Mouse (Mus musculus) mouse embryonic stem cell (cell line): Measurements from ENCODE around the gene Olfr984.

Experiments used
- in situ Hi-C, 2 experiments: fragments of 300-500 bp; cut with MboI; formaldehyde crosslinking; loops; 1 replicate in 1 of 2; 3 replicates in 1 of 2; pipeline ENCODE4 v1.14.3; 2019 to 2020; ENCODE audit warnings: low sequenced_read_pairs in 2 of 2, low pct_unique_long_range_greater_than_20kb in 1 of 2, mixed read lengths in 1 of 2; ENCODE audit not compliant: unreplicated experiment in 1 of 2

Gene Olfr984

GRCm38 (mm10) chr9:40114106-40114505 is at the start of gene Olfr984:
Olfr984 (minus strand) TSS chr9:40114206.
- in situ Hi-C loops, result no loop called here

DNA sequence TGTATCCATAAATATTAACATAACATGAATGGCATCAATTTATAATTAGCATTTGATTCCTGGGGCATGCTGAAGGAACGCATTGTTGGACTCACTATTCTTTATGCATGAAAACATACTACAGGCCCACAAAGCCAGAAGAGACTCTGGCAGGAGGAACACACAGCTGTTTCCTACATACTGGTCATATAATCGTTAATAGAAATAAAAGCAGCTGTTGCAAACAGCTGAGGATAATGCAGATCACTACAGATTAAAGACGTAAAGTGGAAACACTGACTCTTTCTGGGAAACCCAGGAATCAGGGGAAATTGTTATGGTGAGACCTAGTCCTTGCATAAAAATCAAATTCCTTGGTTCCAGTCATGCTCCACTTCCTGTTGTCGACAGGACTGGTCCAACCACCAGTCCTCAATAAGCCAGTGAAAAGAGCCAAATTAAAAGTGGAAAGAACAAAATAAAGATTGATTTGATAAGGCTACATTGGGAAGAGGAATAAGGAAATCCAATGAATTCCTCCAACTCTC is 41.2 kb upstream of the Olfr984 start:
- in situ Hi-C loops, result no loop called here

DNA sequence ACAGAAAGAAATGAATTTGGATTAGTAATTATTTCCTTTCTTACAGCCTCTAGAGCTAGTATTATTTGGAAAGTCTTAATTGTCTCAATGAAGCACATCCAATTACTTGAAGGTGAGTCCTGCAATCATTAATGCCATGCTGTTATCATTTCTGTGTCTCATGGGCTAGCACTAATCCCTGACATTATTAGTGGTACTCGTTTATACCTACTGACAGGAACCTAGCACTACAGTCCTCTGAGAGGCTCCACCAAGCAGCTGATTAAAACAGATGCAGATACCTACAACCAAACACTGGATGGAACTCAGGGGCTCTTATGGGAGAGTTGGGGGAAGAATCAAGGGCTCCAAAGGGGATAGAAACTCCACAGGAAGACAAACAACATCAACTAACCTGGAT is 27.5 kb upstream of the Olfr984 start:
- in situ Hi-C loops, result no loop called here

DNA sequence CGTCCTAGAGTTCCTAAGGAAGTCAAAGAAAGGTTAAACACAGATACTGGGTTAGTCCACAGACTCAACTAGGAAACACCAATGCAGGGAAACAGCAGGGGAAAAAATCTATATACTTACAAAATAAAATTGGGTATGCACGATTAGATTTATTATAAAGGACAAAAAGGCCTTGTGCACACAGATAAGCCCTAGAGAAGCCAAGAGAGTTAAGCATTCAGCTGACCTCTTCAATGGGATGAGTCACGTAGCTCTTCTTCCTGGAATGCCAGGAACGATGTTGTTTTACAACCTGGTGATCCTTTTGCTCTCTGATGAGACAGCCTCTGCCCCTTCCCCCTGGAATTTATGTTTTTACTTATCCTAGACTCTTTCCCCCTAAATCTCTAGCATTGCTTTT is 25.5 kb upstream of the Olfr984 start:
- in situ Hi-C loops, result no loop called here

DNA sequence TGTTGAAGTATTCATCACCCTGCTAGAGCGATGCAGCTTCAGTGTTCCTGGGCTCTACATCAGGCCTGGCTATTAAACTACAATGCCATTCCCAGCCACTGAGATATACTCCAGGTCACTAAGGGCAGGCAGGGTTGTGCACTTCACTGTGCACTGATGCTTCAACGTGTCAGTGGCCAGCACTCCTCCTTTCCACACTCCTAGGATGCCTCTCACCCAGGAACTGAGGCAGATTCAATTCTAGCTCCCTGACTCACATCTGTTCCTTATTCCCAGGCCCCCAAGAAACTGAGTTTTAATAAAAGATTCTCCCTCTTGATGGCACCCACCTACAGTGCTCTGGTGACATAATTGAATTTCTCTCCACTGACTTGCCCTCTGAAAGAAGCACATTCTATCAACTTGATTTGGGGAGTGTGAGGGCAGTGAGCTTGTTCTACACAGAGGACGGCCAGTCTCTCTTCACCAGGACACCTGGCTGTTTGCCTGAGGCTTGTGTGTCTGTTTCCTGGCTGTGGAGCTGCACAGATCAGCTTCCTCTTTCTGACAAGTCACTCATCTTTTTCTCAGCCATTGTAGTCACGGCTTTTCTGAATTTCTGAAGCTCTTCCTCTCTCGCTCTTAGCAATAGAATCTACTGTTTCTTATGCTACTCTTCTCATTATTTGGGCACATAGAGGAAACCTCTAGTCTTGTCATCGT is 23.1 kb upstream of the Olfr984 start:
- in situ Hi-C loops, result no loop called here

GRCm38 (mm10) chr9:40130556-40130955 is 16.6 kb upstream of the Olfr984 start:
- in situ Hi-C loops, result no loop called here

DNA sequence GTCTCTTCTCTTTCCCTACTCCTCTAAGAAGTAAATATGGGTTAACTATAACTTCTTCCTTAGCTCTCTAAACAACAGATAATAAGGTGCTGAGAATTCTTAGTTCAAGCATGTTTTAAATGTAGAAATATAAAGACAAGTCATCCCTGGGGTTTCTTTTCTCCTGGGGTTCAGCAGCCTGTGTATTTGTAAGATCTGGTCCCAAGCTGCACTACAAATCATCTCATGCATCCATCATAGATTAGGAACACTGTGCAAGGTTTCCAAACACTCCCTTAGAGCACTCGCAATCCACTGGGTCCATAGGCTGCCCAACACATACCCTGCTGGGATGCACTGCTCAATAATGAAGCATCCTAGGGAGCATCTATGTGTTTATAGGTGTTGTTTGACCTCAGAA is 16.1 kb upstream of the Olfr984 start, which contains the start of gene Olfr985:
Olfr985 (minus strand) TSS at position 101 of the 400 bp plus-strand sequence.
- in situ Hi-C loops, result no loop called here

- in situ Hi-C loops, result no loop called here
These were observed 3.3 kb upstream of the Olfr984 start for GRCm38 (mm10) chr9:40117287-40117659.

DNA sequence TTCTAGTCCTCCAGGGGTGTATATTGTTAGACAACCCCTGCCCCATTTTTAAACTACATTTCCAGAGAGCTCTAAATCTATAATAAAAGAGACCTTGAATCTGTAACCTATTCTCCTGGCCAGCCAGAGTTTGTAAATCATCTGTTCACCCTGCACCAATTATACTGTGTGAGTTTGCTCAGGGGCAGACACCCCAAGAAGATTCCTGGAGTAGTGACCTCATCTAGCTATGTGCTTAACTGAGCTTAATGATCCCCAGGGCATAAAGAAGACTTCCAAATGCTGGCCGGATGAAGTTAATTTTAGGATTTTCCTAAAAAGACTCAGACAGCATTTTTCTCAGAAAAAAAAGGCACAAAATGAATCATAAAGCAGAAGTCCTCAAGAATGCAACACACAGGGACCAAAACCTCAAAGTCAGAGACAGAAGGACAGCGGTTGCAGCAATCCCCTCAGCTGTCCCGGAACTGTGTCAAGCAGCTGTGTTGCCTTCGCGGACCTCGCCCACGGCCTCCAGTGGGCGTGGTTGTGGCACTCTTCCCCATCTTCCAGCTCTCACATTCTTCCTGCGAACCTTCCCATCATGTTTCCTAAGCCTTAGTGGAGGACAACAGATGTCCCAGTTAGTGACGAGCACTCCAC is 2.8 kb upstream of the Olfr984 start:
- in situ Hi-C loops, result no loop called here

DNA sequence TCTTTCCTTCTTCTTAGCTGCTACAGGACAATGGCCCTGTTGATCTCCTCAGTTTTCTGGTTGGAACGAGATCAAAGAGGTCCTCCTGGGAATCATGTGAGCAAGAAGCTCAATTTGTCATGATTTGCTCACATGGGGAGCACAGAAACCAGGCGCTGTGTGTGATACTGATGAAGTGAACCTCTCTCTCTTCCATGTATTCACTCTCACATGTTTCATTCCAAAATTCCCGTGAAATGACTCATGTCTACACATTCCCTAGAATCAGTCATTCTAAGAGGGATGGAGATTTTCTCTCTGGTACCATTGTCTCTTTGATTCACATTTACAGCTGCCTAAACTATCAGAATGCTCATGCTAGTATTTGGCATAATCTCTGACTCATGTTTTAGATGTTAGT is 19.2 kb downstream of the Olfr984 start:
- in situ Hi-C loops, result no loop called here

DNA sequence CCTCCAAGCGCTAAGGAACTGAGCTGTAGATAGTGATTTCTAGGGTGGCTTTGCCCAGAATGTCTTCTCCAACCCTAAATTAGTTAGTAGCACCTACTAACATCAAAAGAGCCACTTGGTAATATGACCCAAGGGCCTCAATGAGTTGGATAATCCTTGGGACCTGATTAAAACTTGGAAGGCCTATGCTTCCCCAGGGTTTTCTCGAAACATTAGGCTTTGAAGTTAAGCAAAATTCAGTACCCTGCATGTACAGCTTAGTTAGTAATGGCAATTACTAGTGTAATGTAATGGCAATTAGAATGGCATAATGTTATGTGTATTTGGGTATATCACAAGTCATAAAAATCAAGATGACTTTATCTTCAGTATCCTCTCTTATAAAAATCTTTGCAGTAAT is 20.5 kb downstream of the Olfr984 start, which contains the start of gene Olfr983:
Olfr983 (minus strand) TSS at position 101 of the 400 bp plus-strand sequence.
- in situ Hi-C loops, result no loop called here

DNA sequence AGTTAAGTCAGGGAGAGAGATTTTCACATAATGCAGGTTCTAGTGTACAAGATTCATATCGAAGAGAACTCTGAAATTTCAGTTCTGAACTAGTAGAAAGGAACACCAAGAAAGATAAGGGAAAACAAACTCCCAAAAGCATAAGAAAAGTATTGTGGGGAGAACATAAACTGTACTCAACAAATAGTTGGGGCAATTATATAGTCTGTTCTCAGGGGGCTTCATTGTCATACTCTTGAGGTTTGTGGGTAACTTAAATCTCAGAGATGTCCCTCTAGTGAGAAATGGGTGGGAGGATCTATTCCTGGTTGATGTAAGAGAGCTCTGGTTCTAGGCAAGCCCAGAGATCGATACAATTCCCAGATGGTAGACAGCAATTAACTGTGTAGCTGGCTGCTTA is 40.5 kb downstream of the Olfr984 start, which contains the start of gene Olfr982:
Olfr982 (plus strand) TSS at position 301 of the 400 bp plus-strand sequence.
- in situ Hi-C loops, result no loop called here

GRCm38 (mm10) chr9:40050138-40050537 is 63.9 kb downstream of the Olfr984 start:
- in situ Hi-C loops, result no loop called here
